Mouse (Mus musculus): ENCODE measurements around the gene Defb22. TPM values are rescaled to one million over a fixed set of nuclear protein-coding genes. Genes with fewer than 3 reads are reported as not detected.

Gene Defb22
- total and polyA plus RNA-seq, 2 experiments from 2014 or later = not detected

- ATAC-seq = no peak
- WGBS = 65% methylated on average over 8 of the region's 8 CpGs
- no peak overlapping the region for H3K4me2 ChIP-seq (ENCODE audit: low read depth)
Measured at GRCm38 (mm10) chr2:152443281-152443680, 46.7 kb downstream of the Defb22 start.

GRCm38 (mm10) chr2:152442322-152442721, 47.6 kb downstream of the Defb22 start:
- no peak for TF ChIP-seq CTCF (IDR thresholded peaks at IDR 0.05; ENCODE audit: low read depth)
- Histone ChIP-seq H3K27ac (ENCODE audit: low read depth, low read length) (no peak overlapping the region), H3K4me2 (ENCODE audit: low read depth) (no peak overlapping the region), H3K36me3 (ENCODE audit: insufficient read depth) (no peaks in the 10 kb centered on the region), H3K27me3 (ENCODE audit: insufficient read depth, low read length) (no peaks in the 10 kb centered on the region), H3K9ac (no peak overlapping the region), H3K4me1 (ENCODE audit: insufficient read depth) (0 out of 2 replicates have a peak, but pooled peaks cover 4% of the 10 kb centered on the region), H3K4me3 (ENCODE audit: low read depth, low read length) (no peak overlapping the region), H3K9me3 (ENCODE audit: low read length) (no peaks in the 10 kb centered on the region)
- WGBS = 80% methylated on average over 4 of the region's 4 CpGs
- no peak for DNase-seq
- ATAC-seq = no peak

More at GRCm38 (mm10) chr2:152443281-152443680, 46.7 kb downstream of the Defb22 start:
- Histone ChIP-seq H3K27me3 (ENCODE audit: insufficient read depth, low read length) (no peaks in the 10 kb centered on the region), H3K9me3 (ENCODE audit: low read length) (no peaks in the 10 kb centered on the region), H3K36me3 (ENCODE audit: insufficient read depth) (no peaks in the 10 kb centered on the region), H3K4me3 (ENCODE audit: low read depth, low read length) (no peak overlapping the region), H3K27ac (ENCODE audit: low read depth, low read length) (no peak overlapping the region), H3K4me1 (ENCODE audit: insufficient read depth) (0 out of 2 replicates have a peak, but pooled peaks cover 4% of the 10 kb centered on the region), H3K9ac (no peak overlapping the region)
- TF ChIP-seq CTCF (IDR thresholded peaks at IDR 0.05; ENCODE audit: low read depth) = no peak
- DNase-seq = peak; percentile 67

DNA sequence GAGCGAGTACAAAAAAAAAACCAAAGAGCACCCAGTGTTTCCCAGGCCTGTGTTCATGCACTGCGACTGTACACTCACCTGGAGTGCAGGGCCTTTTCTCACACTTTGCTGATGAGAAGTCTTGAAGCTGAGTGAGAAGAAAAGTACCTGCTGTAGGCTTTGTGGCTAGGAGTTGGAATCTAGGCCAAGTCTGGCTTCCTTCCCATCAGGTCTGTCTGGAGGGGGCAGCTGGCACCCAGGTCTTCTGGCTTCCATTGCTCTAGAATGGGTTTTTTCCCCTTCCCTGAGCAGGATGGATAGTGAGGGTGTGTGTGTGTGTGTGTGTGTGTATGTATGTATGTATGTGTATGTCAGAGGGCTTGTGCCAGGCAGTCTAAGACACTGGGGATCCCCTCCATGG, 50.1 kb downstream of the Defb22 start:
- Histone ChIP-seq H3K36me3 (ENCODE audit: insufficient read depth) (no peaks in the 10 kb centered on the region), H3K27ac (ENCODE audit: low read depth, low read length) (no peak overlapping the region), H3K4me3 (ENCODE audit: low read depth, low read length) (no peak overlapping the region), H3K9me3 (ENCODE audit: low read length) (no peaks in the 10 kb centered on the region), H3K27me3 (ENCODE audit: insufficient read depth, low read length) (no peaks in the 10 kb centered on the region), H3K9ac (no peak overlapping the region), H3K4me2 (ENCODE audit: low read depth) (no peak overlapping the region), H3K4me1 (ENCODE audit: insufficient read depth) (peaks cover 4% of the 10 kb centered on the region; the same call in 1 of the 2 replicates)
- DNase-seq (no peak), ATAC-seq (no peak)
- WGBS = 84% methylated on average over 2 of the region's 2 CpGs
- no peak for TF ChIP-seq CTCF (IDR thresholded peaks at IDR 0.05; ENCODE audit: low read depth)

DNA sequence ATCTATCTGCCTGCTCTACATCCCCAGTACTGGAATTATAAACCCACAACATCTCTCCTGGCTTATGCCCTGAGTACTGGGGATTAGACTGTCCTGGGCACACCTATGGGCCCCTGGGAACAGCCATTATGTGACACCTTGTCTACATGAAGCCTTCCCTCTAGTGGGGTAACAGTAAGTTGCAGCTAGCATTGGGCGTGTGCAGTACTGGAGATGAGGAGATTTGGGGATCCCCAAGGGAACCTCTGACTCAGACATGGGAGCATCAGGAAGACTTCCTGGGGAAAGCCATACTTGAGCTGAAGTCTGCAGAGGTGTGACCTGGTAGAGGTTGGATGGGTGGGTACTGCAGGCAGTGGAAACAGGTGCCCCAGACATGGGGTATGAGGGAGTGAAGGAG, 51.0 kb downstream of the Defb22 start:
- Histone ChIP-seq H3K36me3 (ENCODE audit: insufficient read depth) (no peaks in the 10 kb centered on the region), H3K4me2 (ENCODE audit: low read depth) (no peak overlapping the region), H3K4me3 (ENCODE audit: low read depth, low read length) (no peak overlapping the region), H3K9me3 (ENCODE audit: low read length) (no peaks in the 10 kb centered on the region), H3K27ac (ENCODE audit: low read depth, low read length) (no peak overlapping the region), H3K27me3 (ENCODE audit: insufficient read depth, low read length) (no peaks in the 10 kb centered on the region), H3K4me1 (ENCODE audit: insufficient read depth) (peaks cover 4% of the 10 kb centered on the region; the same call in 1 of the 2 replicates), H3K9ac (no peak overlapping the region)
- WGBS = 48% methylated on average over 1 of the region's 1 CpGs
- no peak for ATAC-seq
- no peak for DNase-seq
- peak; percentile 42 for TF ChIP-seq CTCF (IDR thresholded peaks at IDR 0.05; ENCODE audit: low read depth)

GRCm38 (mm10) chr2:152436983-152437860, 52.7 kb downstream of the Defb22 start:
- Histone ChIP-seq H3K9ac (peak overlapping the region; percentile 53), H3K27ac (ENCODE audit: low read depth, low read length) (no peak overlapping the region), H3K4me3 (ENCODE audit: low read depth, low read length) (peak overlapping the region; percentile 29), H3K36me3 (ENCODE audit: insufficient read depth) (no peaks in the 10 kb centered on the region), H3K27me3 (ENCODE audit: insufficient read depth, low read length) (no peaks in the 10 kb centered on the region), H3K9me3 (ENCODE audit: low read length) (no peaks in the 10 kb centered on the region), H3K4me2 (ENCODE audit: low read depth) (peak overlapping the region; percentile 61), H3K4me1 (ENCODE audit: insufficient read depth) (no peaks in the 10 kb centered on the region; the same call in 1 of the 2 replicates)
- ATAC-seq (peak; percentile 94), DNase-seq (peak; percentile 92)
- peak; percentile 96 for TF ChIP-seq CTCF (IDR thresholded peaks at IDR 0.05; ENCODE audit: low read depth)
- WGBS = 2% methylated on average over 23 of the region's 23 CpGs

DNA sequence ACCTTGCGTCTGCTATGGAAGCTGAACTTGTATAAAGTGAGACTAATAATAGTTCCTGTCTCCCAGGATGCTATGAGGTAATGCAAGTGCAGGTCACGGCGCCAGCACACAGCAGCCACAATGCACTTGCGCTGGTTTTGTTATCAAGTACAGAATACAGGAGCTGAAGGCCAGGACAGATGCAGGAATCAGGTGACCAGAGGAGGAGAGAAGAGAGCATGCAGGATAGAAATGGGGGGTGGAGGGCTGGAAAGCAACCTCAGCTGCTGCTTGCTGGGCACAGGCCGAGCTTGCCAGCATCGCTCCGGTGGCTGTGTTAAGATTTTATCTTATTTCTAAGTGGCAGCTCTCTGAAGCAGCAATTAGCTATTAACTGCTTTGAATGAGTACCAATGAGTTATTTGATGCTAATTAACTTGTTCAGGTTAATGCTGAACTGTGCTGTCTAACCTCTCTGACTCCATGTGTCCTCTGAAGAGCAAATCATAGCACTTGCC, 53.5 kb downstream of the Defb22 start:
- no peak overlapping the region for H3K4me2 ChIP-seq (ENCODE audit: low read depth)
- WGBS = 48% methylated on average over 7 of the region's 7 CpGs
- no peaks in the 10 kb centered on the region; the same call in 1 of the 2 replicates for H3K4me1 ChIP-seq (ENCODE audit: insufficient read depth)
- TF ChIP-seq CTCF (IDR thresholded peaks at IDR 0.05; ENCODE audit: low read depth) = no peak
- H3K36me3 ChIP-seq (ENCODE audit: insufficient read depth) = no peaks in the 10 kb centered on the region
- ATAC-seq (peak; percentile 25; the same call in 1 of the 2 replicates), DNase-seq (no peak)
- no peak overlapping the region for H3K9ac ChIP-seq
- H3K27me3 ChIP-seq (ENCODE audit: insufficient read depth, low read length) = no peaks in the 10 kb centered on the region
- no peak overlapping the region for H3K27ac ChIP-seq (ENCODE audit: low read depth, low read length)
- H3K9me3 ChIP-seq (ENCODE audit: low read length) = no peaks in the 10 kb centered on the region
- no peak overlapping the region for H3K4me3 ChIP-seq (ENCODE audit: low read depth, low read length)

Other genes with a start within 250 kb of the Defb22 start
- 40.2 and 51.8 TPM in 2 replicates for gene Tbc1d20, start 196.3 kb downstream of the Defb22 start, total RNA-seq (2014; rRNA removed)
- 24.4 and 27.2 TPM in 2 replicates for gene Tbc1d20, start 196.3 kb downstream of the Defb22 start, polyA plus RNA-seq (2015; fragmentation: Nextera tagmentation; extraction: Ambion mirVana)
- 105 and 108 TPM in 2 replicates for gene Rbck1, start 157.5 kb downstream of the Defb22 start, total RNA-seq (2014; rRNA removed)
- 88.9 and 90.7 TPM in 2 replicates for gene Rbck1, start 157.5 kb downstream of the Defb22 start, polyA plus RNA-seq (2015; fragmentation: Nextera tagmentation; extraction: Ambion mirVana)
- 2.0 and 2.2 TPM in 2 replicates for gene Trib3, start 146.1 kb downstream of the Defb22 start, total RNA-seq (2014; rRNA removed)
- gene Trib3, start 146.1 kb downstream of the Defb22 start, polyA plus RNA-seq (2015; fragmentation: Nextera tagmentation; extraction: Ambion mirVana) = 1.3 and 1.4 TPM in 2 replicates
- gene Nrsn2, start 113.5 kb downstream of the Defb22 start, total RNA-seq (2014; rRNA removed) = 30.9 and 43.7 TPM in 2 replicates
- gene Nrsn2, start 113.5 kb downstream of the Defb22 start, polyA plus RNA-seq (2015; fragmentation: Nextera tagmentation; extraction: Ambion mirVana) = 32.0 and 52.1 TPM in 2 replicates
- gene Sox12, start 92.1 kb downstream of the Defb22 start, total RNA-seq (2014; rRNA removed) = 47.1 and 47.8 TPM in 2 replicates
- 10.0 and 11.9 TPM in 2 replicates for gene Sox12, start 92.1 kb downstream of the Defb22 start, polyA plus RNA-seq (2015; fragmentation: Nextera tagmentation; extraction: Ambion mirVana)
- gene Zcchc3, start 75.1 kb downstream of the Defb22 start, total RNA-seq (2014; rRNA removed) = 10.5 and 16.4 TPM in 2 replicates
- gene Zcchc3, start 75.1 kb downstream of the Defb22 start, polyA plus RNA-seq (2015; fragmentation: Nextera tagmentation; extraction: Ambion mirVana) = 13.5 and 15.4 TPM in 2 replicates
- 2.3 and 5.0 TPM in 2 replicates for gene 6820408C15Rik, start 74.6 kb downstream of the Defb22 start, total RNA-seq (2014; rRNA removed)
- gene 6820408C15Rik, start 74.6 kb downstream of the Defb22 start, polyA plus RNA-seq (2015; fragmentation: Nextera tagmentation; extraction: Ambion mirVana) = 5.6 and 6.4 TPM in 2 replicates
- not detected in 2 replicates for gene Defb23, start 25.5 kb downstream of the Defb22 start, total RNA-seq (2014; rRNA removed)
- gene Defb23, start 25.5 kb downstream of the Defb22 start, polyA plus RNA-seq (2015; fragmentation: Nextera tagmentation; extraction: Ambion mirVana) = not detected in 2 replicates
- gene Defb20, start 13.1 kb downstream of the Defb22 start, total RNA-seq (2014; rRNA removed) = not detected in 2 replicates
- not detected in 2 replicates for gene Defb20, start 13.1 kb downstream of the Defb22 start, polyA plus RNA-seq (2015; fragmentation: Nextera tagmentation; extraction: Ambion mirVana)
- not detected in 2 replicates for gene Defb26, start 21.6 kb upstream of the Defb22 start, total RNA-seq (2014; rRNA removed)
- gene Defb26, start 21.6 kb upstream of the Defb22 start, polyA plus RNA-seq (2015; fragmentation: Nextera tagmentation; extraction: Ambion mirVana) = not detected in 2 replicates
- gene Defb28, start 28.1 kb upstream of the Defb22 start, total RNA-seq (2014; rRNA removed) = not detected in 2 replicates
- gene Defb28, start 28.1 kb upstream of the Defb22 start, polyA plus RNA-seq (2015; fragmentation: Nextera tagmentation; extraction: Ambion mirVana) = not detected in 2 replicates
- not detected in 2 replicates for gene Defb29, start 50.0 kb upstream of the Defb22 start, total RNA-seq (2014; rRNA removed)
- not detected in 2 replicates for gene Defb29, start 50.0 kb upstream of the Defb22 start, polyA plus RNA-seq (2015; fragmentation: Nextera tagmentation; extraction: Ambion mirVana)
- gene Gm17416, start 79.2 kb upstream of the Defb22 start, total RNA-seq (2014; rRNA removed) = not detected in 2 replicates
- not detected in 2 replicates for gene Gm17416, start 79.2 kb upstream of the Defb22 start, polyA plus RNA-seq (2015; fragmentation: Nextera tagmentation; extraction: Ambion mirVana)
- gene Defb21, start 82.6 kb upstream of the Defb22 start, total RNA-seq (2014; rRNA removed) = not detected in 2 replicates
- not detected in 2 replicates for gene Defb21, start 82.6 kb upstream of the Defb22 start, polyA plus RNA-seq (2015; fragmentation: Nextera tagmentation; extraction: Ambion mirVana)
- gene Defb19, start 90.2 kb upstream of the Defb22 start, total RNA-seq (2014; rRNA removed) = not detected in 2 replicates
- not detected in 2 replicates for gene Defb19, start 90.2 kb upstream of the Defb22 start, polyA plus RNA-seq (2015; fragmentation: Nextera tagmentation; extraction: Ambion mirVana)
- not detected in 2 replicates for gene Defb45, start 109.3 kb upstream of the Defb22 start, total RNA-seq (2014; rRNA removed)
- gene Defb45, start 109.3 kb upstream of the Defb22 start, polyA plus RNA-seq (2015; fragmentation: Nextera tagmentation; extraction: Ambion mirVana) = not detected in 2 replicates
- not detected in 2 replicates for gene Defb36, start 114.2 kb upstream of the Defb22 start, total RNA-seq (2014; rRNA removed)
- gene Defb36, start 114.2 kb upstream of the Defb22 start, polyA plus RNA-seq (2015; fragmentation: Nextera tagmentation; extraction: Ambion mirVana) = not detected in 2 replicates
- not detected in 2 replicates for gene Defb25, start 132.9 kb upstream of the Defb22 start, total RNA-seq (2014; rRNA removed)
- not detected in 2 replicates for gene Defb25, start 132.9 kb upstream of the Defb22 start, polyA plus RNA-seq (2015; fragmentation: Nextera tagmentation; extraction: Ambion mirVana)
- gene Rem1, start 136.8 kb upstream of the Defb22 start, total RNA-seq (2014; rRNA removed) = 0.46 and 2.7 TPM in 2 replicates
- gene Rem1, start 136.8 kb upstream of the Defb22 start, polyA plus RNA-seq (2015; fragmentation: Nextera tagmentation; extraction: Ambion mirVana) = 0.44 and 0.53 TPM in 2 replicates
- 121 and 177 TPM in 2 replicates for gene H13, start 179.3 kb upstream of the Defb22 start, total RNA-seq (2014; rRNA removed)
- gene H13, start 179.3 kb upstream of the Defb22 start, polyA plus RNA-seq (2015; fragmentation: Nextera tagmentation; extraction: Ambion mirVana) = 165 and 166 TPM in 2 replicates
- gene Mcts2, start 196.9 kb upstream of the Defb22 start, total RNA-seq (2014; rRNA removed) = 21.5 and 30.8 TPM in 2 replicates
- gene Mcts2, start 196.9 kb upstream of the Defb22 start, polyA plus RNA-seq (2015; fragmentation: Nextera tagmentation; extraction: Ambion mirVana) = 26.6 and 29.9 TPM in 2 replicates
- 58.8 and 70.5 TPM in 2 replicates for gene Id1, start 246.1 kb upstream of the Defb22 start, total RNA-seq (2014; rRNA removed)
- 59.8 and 71.3 TPM in 2 replicates for gene Id1, start 246.1 kb upstream of the Defb22 start, polyA plus RNA-seq (2015; fragmentation: Nextera tagmentation; extraction: Ambion mirVana)

All from forebrain, postnatal 0 days (tissue).